Mouse (Mus musculus) cerebellum, adult 11-12 months (tissue): Measurements from ENCODE around the gene Cst3.
A peak's percentile ranks its signal among the peaks of the same experiment; 100 is the strongest.

ENCODE experiments used
- DNase-seq: peaks from one replicate; pipeline ENCODE4 v3.0.0; 2022

Cst3 gene

GRCm38 (mm10) chr2:148856630-148857400, 18.7 kb downstream of the Cst3 start:
- DNase-seq: no peak

DNA sequence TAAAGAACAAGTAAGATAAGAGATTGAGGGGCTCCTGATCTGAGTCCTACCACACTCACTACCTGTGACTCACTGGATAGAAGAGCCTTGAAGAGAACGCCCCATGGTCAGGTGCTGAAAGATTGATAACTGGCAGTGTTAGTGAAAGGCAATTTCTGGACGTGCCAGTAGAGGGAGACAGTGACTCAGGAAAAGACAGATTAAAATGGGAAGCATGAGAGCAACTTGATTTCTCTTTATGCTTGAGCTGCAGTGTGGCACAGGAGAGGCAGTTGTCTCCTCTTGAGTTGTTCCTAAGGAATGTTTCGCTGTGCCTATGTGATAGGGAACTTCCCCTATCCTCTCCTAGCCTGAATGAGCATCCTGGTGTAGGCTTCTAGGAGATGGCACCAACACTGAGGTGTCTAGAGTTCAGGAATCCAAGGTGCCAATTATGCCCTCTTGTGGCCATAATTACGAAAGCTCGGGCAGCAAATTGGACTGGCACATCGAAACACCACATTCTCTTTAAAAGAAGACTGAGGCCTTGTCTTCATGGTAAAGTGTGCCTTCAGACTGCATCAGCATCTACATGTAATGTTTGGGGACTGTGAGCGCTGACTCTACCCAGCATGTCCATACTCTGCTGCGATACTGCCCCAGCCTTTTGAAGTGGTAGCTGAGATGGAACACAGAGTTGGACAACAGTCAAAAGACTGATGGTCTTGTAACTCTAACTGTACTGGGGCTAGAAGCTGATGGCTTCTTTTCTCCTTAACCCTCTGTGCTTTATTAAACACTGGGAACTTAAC, 24.2 kb downstream of the Cst3 start:
- peak; percentile 66 for DNase-seq

DNA sequence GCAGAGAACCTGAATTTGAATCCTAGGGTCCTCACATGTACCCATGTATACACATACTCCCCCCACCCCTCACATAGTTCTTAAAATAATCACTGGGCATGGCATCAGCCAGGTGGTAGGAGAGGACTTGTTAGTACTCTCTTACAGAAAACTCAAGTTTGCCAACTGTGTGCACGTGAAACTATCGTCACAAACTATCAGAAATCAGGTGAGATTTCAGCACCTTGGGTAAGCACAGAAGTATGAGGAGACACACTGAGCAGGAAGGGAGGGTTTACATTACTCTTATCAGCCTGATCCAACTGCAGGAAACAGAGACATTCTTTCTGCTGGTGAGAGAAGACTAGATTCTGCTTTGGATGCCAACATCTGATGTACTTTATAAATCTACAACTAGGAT, 36.3 kb downstream of the Cst3 start:
- DNase-seq: no peak

DNA sequence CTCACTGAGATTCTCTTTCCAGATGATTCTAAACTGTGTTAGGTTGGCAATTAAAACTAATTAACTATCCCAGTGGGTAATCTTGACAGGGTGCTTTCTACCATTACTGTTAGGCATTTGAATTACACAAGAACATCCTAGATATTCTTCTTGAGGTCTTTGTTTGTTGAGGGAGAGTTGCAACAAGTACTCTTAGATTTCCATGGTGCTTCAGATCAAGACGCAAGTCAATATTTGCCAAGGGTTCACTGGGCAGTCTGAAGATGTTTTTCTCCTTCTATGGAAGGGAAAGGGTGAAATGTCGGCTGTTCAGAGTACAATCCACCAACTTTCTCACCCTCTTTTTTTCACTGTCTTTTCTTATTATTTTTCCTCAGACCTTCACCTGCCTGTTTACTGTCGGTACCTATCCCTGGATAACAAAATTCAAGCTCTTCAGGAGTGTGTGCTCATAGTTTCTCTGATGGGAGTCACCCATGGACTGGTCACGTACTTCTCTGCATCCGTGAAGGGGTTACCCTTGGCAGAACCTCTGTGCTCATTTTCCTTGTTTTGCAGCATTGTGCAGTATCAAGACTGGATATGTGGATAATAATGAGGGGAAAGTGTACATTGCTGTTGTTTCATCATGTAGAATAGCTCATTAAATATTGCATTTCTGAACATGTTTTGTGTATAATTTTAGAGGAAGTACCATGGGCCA, 37.3 kb downstream of the Cst3 start:
- DNase-seq: no peak

GRCm38 (mm10) chr2:148834912-148835311, 40.6 kb downstream of the Cst3 start, which contains the start of gene Cst9:
TSS of gene Cst9 (plus strand) at chr2:148835147.
- DNase-seq: no peak

- DNase-seq: no peak
Measured at GRCm38 (mm10) chr2:148825986-148826385, 49.5 kb downstream of the Cst3 start.
